Mouse (Mus musculus) testis, adult 10 weeks (tissue): Measurements from ENCODE around the gene Naf1. TPM values are rescaled to one million over a fixed set of nuclear protein-coding genes. Genes with fewer than 3 reads are reported as not detected.

ENCODE experiments used
- polyA plus RNA-seq: library from polyadenylated mRNA; stranded (reverse); fragments of 350-450 nt; fragmentation: Illumina TruSeq; extraction: RNeasy Lipid Tissue Mini Kit (QIAGEN cat#74804); gene quantifications from one replicate; pipeline ENCODE4 v1.2.3, GENCODE M21; 2014; ENCODE audit warnings: low read depth, low replicate concordance

The Naf1 gene
- 56.3 TPM for polyA plus RNA-seq

GRCm38 (mm10) chr8:66860023-66860422 is at the start of gene Naf1:
TSS of gene Naf1 (plus strand) at chr8:66860217.

Other genes starting within 250 kb of the Naf1 start
- not detected for gene Npy5r, start 172.1 kb upstream of the Naf1 start, polyA plus RNA-seq
- 0.52 TPM for gene Npy1r, start 163.0 kb upstream of the Naf1 start, polyA plus RNA-seq